Mouse (Mus musculus): ENCODE results near the gene Taf15. TPM values are rescaled to one million over a fixed set of nuclear protein-coding genes. Genes with fewer than 3 reads are reported as not detected.

The Taf15 gene
- polyA plus RNA-seq, 1 experiment from 2014 or later, result 6.1 TPM

DNA sequence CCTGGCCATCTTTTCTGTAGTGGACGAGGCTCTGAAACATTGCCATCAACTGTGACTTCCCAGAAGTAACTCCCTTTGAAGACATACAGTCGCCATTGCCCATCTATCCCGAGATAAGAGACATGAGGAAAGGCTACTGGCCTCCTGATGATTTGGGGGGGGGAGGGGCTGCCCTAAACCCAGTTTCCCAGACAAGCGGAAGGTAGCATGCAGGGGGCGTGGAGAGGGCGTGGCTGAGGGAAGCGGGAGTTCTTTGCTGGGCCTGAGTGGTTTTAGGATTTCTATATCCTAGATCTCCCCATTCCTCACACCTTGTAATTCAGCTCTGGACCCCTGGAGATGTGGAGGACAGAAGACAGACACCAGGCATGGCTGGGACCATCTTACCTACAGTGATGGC is 29.1 kb upstream of the Taf15 start:
- Histone ChIP-seq H3K36me3 (no peaks in the 10 kb centered on the region), H3K9me3 (replicated peaks) (no peaks in the 10 kb centered on the region), H3K4me2 (no peak overlapping the region), H3K4me3 (no peak overlapping the region), H3K4me1 (peaks cover 47% of the 10 kb centered on the region), H3K27me3 (replicated peaks) (peaks cover 88% of the 10 kb centered on the region), H3K9ac (no peak overlapping the region), H3K27ac (no peak overlapping the region)
- WGBS (ENCODE audit: insufficient replicate concordance), result 1% methylated on average over 7 of the region's 7 CpGs
- ATAC-seq, result no peak

DNA sequence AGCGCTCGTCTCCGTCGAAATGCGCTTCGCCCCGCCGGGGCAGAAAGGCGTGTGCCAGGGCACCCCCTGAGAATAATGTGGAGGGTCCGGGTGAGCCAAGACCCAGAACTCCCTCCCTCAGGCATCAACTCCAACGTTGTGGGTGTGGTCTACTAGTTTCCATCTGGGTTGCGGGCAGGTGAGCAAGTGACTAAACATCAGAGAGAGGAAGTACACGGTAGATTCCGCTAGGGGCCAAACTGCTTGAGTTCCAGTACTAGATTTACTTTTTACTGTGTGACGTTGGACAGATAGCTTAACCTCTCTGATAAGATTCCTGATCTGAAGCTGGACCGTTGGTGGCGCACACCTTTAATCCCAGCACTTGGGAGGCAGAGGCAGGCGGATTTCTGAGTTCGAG is 27.9 kb upstream of the Taf15 start:
- peaks cover 49% of the 10 kb centered on the region for H3K4me1 ChIP-seq
- peaks cover 91% of the 10 kb centered on the region for H3K27me3 ChIP-seq (replicated peaks)

DNA sequence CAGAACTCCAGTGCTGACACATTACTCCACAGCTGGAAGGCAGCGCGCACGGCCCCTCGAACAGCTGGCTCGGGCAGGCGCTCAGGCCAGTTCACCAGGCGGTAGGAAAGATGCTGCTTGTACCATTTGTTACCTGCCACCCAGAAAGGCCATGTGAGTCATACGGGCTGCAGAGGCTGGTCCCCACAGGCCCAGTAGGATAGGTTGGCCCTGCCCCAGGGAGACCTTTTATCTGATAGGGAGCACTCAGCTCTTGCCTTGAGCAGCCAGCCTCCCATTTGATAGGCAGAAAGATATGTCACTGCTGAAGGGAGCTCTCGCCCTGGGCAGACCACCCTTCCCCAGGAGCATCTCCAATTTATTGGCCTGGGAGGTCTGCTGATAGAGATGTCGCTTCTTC is 25.3 kb upstream of the Taf15 start:
- Histone ChIP-seq H3K9me3 (replicated peaks) (no peaks in the 10 kb centered on the region), H3K27ac (no peak overlapping the region), H3K27me3 (replicated peaks) (peaks cover 81% of the 10 kb centered on the region), H3K4me2 (no peak overlapping the region), H3K36me3 (no peaks in the 10 kb centered on the region), H3K4me3 (no peak overlapping the region), H3K9ac (no peak overlapping the region), H3K4me1 (peaks cover 38% of the 10 kb centered on the region)
- WGBS (ENCODE audit: insufficient replicate concordance), result 67% methylated on average over 10 of the region's 10 CpGs
- 0 out of 2 replicates have a peak, but pooled peaks have one; percentile 9 for ATAC-seq

More for the DNA sequence above, 27.9 kb upstream of the Taf15 start:
- Histone ChIP-seq H3K4me2 (peak overlapping the region; percentile 53), H3K9ac (no peak overlapping the region), H3K4me3 (peak overlapping the region; percentile 10), H3K36me3 (no peaks in the 10 kb centered on the region), H3K9me3 (replicated peaks) (no peaks in the 10 kb centered on the region), H3K27ac (no peak overlapping the region)
- WGBS (ENCODE audit: insufficient replicate concordance), result 15% methylated on average over 19 of the region's 19 CpGs
- ATAC-seq, result no peak

GRCm38 (mm10) chr11:83448021-83448926 is 24.6 kb upstream of the Taf15 start:
- Histone ChIP-seq H3K9me3 (replicated peaks) (no peaks in the 10 kb centered on the region), H3K9ac (no peak overlapping the region), H3K27me3 (replicated peaks) (peaks cover 74% of the 10 kb centered on the region), H3K27ac (no peak overlapping the region), H3K4me1 (peaks cover 35% of the 10 kb centered on the region), H3K4me2 (no peak overlapping the region), H3K36me3 (no peaks in the 10 kb centered on the region), H3K4me3 (no peak overlapping the region)
- ATAC-seq, result 0 out of 2 replicates have a peak, but pooled peaks have one; percentile 47
- 28% methylated on average over 16 of the region's 16 CpGs for WGBS (ENCODE audit: insufficient replicate concordance)

- H3K27ac ChIP-seq, result no peak overlapping the region
- H3K9ac ChIP-seq, result no peak overlapping the region
These were observed 24.0 kb upstream of the Taf15 start for GRCm38 (mm10) chr11:83448927-83449236.

DNA sequence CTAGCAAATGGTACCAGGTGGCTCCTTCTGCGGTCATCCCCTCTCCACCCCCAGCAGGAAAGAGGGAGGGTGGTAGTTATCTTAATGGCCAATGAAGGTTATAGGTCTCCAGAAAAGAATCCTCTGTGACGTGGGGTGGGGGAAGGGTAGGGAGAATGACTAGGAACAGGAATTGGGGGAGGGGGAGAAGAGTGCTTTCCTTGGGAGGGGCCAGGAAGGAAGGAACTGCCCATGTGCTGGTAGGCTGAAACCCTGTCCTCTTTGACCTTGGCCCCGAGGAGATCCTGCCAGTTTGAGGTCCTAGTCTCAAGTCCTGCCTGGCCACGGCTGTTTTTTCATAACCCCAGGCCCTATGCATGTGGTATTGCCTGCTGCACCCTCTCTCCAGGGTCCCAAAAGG is 23.6 kb upstream of the Taf15 start:
- no peak for ATAC-seq
- H3K27ac ChIP-seq, result no peak overlapping the region
- peaks cover 64% of the 10 kb centered on the region for H3K27me3 ChIP-seq (replicated peaks)
- H3K4me2 ChIP-seq, result no peak overlapping the region
- no peak overlapping the region for H3K4me3 ChIP-seq
- H3K36me3 ChIP-seq, result no peaks in the 10 kb centered on the region
- no peaks in the 10 kb centered on the region for H3K9me3 ChIP-seq (replicated peaks)
- peaks cover 30% of the 10 kb centered on the region for H3K4me1 ChIP-seq
- 27% methylated on average over 4 of the region's 4 CpGs for WGBS (ENCODE audit: insufficient replicate concordance)
- no peak overlapping the region for H3K9ac ChIP-seq

More at GRCm38 (mm10) chr11:83448927-83449236, 24.0 kb upstream of the Taf15 start:
- Histone ChIP-seq H3K9me3 (replicated peaks) (no peaks in the 10 kb centered on the region), H3K4me1 (peaks cover 32% of the 10 kb centered on the region), H3K27me3 (replicated peaks) (peaks cover 68% of the 10 kb centered on the region), H3K36me3 (no peaks in the 10 kb centered on the region), H3K4me2 (no peak overlapping the region), H3K4me3 (no peak overlapping the region)
- no peak for ATAC-seq

- no peak overlapping the region for H3K27ac ChIP-seq
- ATAC-seq, result no peak
- H3K9ac ChIP-seq, result no peak overlapping the region
- H3K4me3 ChIP-seq, result no peak overlapping the region
- no peaks in the 10 kb centered on the region for H3K9me3 ChIP-seq (replicated peaks)
- whole genome bisulfite sequencing (ENCODE audit: insufficient replicate concordance), result 31% methylated on average over 1 of the region's 1 CpGs
- H3K4me2 ChIP-seq, result no peak overlapping the region
- peaks cover 36% of the 10 kb centered on the region for H3K4me1 ChIP-seq
- H3K36me3 ChIP-seq, result no peaks in the 10 kb centered on the region
- H3K27me3 ChIP-seq (replicated peaks), result peaks cover 52% of the 10 kb centered on the region
These were observed 22.3 kb upstream of the Taf15 start for GRCm38 (mm10) chr11:83450550-83450949.

GRCm38 (mm10) chr11:83451281-83451680 is 21.6 kb upstream of the Taf15 start:
- Histone ChIP-seq H3K9me3 (replicated peaks) (no peaks in the 10 kb centered on the region), H3K4me1 (peaks cover 43% of the 10 kb centered on the region), H3K4me3 (no peak overlapping the region), H3K36me3 (no peaks in the 10 kb centered on the region), H3K27ac (no peak overlapping the region), H3K4me2 (no peak overlapping the region), H3K27me3 (replicated peaks) (peaks cover 49% of the 10 kb centered on the region), H3K9ac (no peak overlapping the region)
- WGBS (ENCODE audit: insufficient replicate concordance), result 72% methylated on average over 10 of the region's 10 CpGs
- no peak for ATAC-seq

DNA sequence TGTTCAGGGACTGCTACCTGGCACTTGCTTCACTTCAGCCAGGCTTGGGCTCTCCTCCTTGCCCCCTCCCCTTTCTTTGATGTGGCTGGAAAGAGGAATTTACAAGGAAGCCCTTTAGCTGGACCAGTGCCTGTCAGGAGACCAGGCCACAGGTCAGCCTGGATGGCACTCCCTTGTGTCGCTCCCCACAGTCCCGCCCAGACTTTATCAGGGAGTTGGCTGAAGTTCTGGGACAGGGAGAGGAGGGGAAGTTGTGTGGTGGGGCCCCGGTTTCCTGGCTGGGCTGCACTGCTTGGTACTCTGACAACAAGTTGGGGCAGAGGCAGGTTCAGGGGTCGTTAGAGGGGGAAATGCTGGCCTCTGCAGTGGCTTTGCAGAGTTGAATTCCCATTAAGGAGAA is 18.3 kb upstream of the Taf15 start:
- no peaks in the 10 kb centered on the region for H3K36me3 ChIP-seq
- H3K4me3 ChIP-seq, result no peak overlapping the region
- H3K9me3 ChIP-seq (replicated peaks), result no peaks in the 10 kb centered on the region
- WGBS (ENCODE audit: insufficient replicate concordance), result 8% methylated on average over 4 of the region's 4 CpGs
- H3K27ac ChIP-seq, result no peak overlapping the region
- peaks cover 30% of the 10 kb centered on the region for H3K4me1 ChIP-seq
- peaks cover 24% of the 10 kb centered on the region; the same call in 1 of the 2 replicates for H3K27me3 ChIP-seq (replicated peaks)
- no peak for ATAC-seq
- no peak overlapping the region for H3K9ac ChIP-seq
- H3K4me2 ChIP-seq, result no peak overlapping the region

- 43% methylated on average over 3 of the region's 3 CpGs for WGBS (ENCODE audit: insufficient replicate concordance)
- Histone ChIP-seq H3K27ac (no peak overlapping the region), H3K9me3 (replicated peaks) (no peaks in the 10 kb centered on the region)
These were observed 17.3 kb upstream of the Taf15 start for GRCm38 (mm10) chr11:83455608-83456007.

DNA sequence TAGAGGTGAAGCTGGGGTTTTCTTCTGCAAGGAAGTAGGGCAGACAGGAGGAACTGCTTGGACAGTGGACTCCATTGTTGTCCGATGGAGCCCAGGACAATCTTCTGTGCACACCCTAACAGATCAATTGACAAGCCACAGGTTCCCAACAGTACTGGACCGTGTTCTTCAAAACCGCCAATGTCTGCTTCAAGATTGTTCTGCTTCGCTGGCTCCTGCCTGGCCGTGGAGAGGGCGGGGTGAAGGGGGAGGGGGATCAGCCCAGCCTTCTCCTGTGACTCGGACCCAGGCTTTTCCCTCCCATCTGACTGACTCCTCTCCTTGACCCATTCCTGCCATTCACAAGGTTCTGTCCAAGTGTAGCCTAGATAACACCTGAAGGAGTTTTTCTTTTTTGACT is 15.6 kb upstream of the Taf15 start:
- H3K9me3 ChIP-seq (replicated peaks), result no peaks in the 10 kb centered on the region
- H3K27ac ChIP-seq, result no peak overlapping the region
- WGBS (ENCODE audit: insufficient replicate concordance), result 41% methylated on average over 7 of the region's 7 CpGs
- H3K27me3 ChIP-seq (replicated peaks), result peaks cover 32% of the 10 kb centered on the region
- peaks cover 31% of the 10 kb centered on the region for H3K4me1 ChIP-seq
- H3K9ac ChIP-seq, result no peak overlapping the region
- ATAC-seq, result no peak
- H3K4me3 ChIP-seq, result no peak overlapping the region
- H3K4me2 ChIP-seq, result no peak overlapping the region
- H3K36me3 ChIP-seq, result no peaks in the 10 kb centered on the region

More at GRCm38 (mm10) chr11:83455608-83456007, 17.3 kb upstream of the Taf15 start:
- Histone ChIP-seq H3K4me2 (no peak overlapping the region), H3K4me3 (no peak overlapping the region), H3K36me3 (no peaks in the 10 kb centered on the region), H3K9ac (no peak overlapping the region), H3K4me1 (peaks cover 30% of the 10 kb centered on the region), H3K27me3 (replicated peaks) (peaks cover 21% of the 10 kb centered on the region)
- no peak for ATAC-seq

DNA sequence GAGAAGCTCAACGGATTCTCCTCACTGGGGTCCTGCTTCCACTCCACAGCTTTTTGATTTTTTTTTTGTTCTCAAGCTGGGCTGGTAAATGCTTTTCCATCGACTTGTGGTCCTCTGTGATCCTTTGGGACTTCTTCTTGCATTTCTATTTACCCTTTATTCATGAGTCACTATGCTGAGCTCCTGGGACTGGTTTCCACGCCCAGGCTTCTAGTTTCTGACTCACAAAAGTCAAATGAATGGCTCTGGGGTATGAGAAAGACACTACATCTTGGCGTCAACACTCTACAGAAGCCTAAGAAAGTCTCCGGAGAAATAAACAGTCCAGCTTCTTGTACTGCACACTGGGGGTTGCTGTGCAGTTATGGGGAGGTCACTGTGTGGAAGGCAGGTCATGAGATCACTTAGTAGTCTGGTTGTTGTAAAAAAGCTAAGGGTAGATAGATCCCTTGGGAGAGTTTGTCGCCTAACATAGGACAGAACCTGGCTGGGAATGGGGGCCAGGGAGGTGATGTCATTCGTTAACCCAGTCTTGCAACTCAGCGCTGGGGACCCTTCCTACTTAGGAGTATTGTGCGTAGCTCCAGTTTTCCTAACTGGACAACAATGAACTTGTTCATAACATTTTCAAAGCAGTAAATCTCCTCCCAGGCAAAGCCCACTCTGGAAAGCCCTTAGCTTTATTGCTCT is 14.8 kb upstream of the Taf15 start:
- H3K4me3 ChIP-seq, result no peak overlapping the region
- no peaks in the 10 kb centered on the region for H3K9me3 ChIP-seq (replicated peaks)
- H3K4me2 ChIP-seq, result no peak overlapping the region
- no peaks in the 10 kb centered on the region for H3K36me3 ChIP-seq
- no peak for ATAC-seq
- peaks cover 38% of the 10 kb centered on the region for H3K4me1 ChIP-seq
- WGBS (ENCODE audit: insufficient replicate concordance), result 65% methylated on average over 9 of the region's 9 CpGs
- H3K27ac ChIP-seq, result no peak overlapping the region
- no peak overlapping the region for H3K9ac ChIP-seq
- peaks cover 40% of the 10 kb centered on the region for H3K27me3 ChIP-seq (replicated peaks)
